In the genomic region with DNA sequence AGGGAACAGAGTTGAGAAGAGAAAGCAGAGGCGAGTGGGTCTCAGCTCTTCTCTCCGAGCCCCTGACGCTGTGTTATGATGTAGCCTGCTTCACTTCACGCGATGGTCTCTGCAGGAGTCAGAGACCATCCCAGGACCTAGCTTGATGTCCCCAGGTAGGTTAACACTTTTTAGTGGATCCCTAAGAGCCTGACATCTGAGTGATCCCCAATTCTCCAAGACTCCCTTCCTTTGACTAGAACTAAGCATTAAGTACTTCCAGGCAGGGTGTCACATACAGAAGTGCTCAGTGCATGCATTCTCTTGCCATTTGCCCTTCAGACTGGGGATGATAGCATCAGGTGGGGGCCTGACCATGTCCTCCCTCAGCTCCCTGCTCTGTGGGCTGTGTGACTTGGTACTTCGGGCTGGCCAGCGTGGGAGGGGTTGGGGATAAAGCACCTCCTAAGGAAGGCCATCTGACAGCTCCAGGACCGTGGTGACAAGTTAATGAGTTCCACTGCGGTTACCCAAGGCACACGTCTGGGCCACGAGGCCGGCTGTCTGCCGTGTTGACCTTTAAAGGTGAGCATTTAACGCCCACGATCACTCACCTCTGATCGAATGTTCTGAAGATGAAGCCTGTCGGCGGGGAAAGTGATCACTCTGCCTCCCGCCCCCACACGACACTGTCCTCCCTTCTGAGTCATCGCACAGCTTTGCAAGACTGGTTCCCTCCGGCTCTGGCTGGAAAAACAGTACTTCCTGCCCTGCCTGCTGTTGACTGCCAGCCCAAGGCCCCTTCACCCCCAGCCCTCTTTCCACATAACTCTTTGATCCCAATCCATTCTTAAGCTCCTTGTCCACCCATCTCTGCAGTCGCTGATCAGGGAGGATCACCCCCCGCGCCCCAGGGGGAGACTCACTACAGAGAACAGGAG, we compare ENCODE assay signal across 9 mouse cellular contexts.
DNase-seq lines count a peak whose midpoint lies in the region; ATAC-seq and TF ChIP-seq lines count a peak whose summit lies in the region.
"Had no signal": no experiment of that assay in that cellular context is flagged by ENCODE, and none has a peak within 500 bp of the region (broad histone marks: within the 10 kb centered on the region; RNA-seq: fewer than 3 reads in every experiment).

No protein-coding gene starts in this region.

- peak; percentile 59 for DNase-seq in lung, embryonic 14.5 days
- no peak for DNase-seq in lung, adult 18-20 months
- no peak for DNase-seq in Patski (ENCODE audit: low read depth, low spot score)
- DNase-seq in embryo, embryonic 11 days: peak; percentile 42
- DNase-seq in lung, postnatal 10 days: peak; percentile 52
- DNase-seq in cerebellum, adult 11 months: no peak
- no peak for DNase-seq in layer of hippocampus, adult 11-12 months (ENCODE audit: low spot score)

- TF ChIP-seq CTCF in lung, embryonic 14.5 days (IDR thresholded peaks at IDR 0.05; ENCODE audit: low read depth): no peak
- TF ChIP-seq CTCF in Patski (IDR thresholded peaks at IDR 0.05): no peak

- no peaks in the 10 kb centered on the region for H3K9me3 ChIP-seq in lung, embryonic 14.5 days (ENCODE audit: low read depth, low read length)
- H3K9me3 ChIP-seq: limb, embryonic 15.5 days had no signal

- CTCF ChIA-PET in Patski (lab: Charles Lee): interaction anchor here (2.1 kb wide), 1 partner anchor 17 kb away, joined by 8 read pairs; no protein-coding TSS in a partner anchor

- ATAC-seq in lung, embryonic 14.5 days (ENCODE audit: insufficient read depth): peak; percentile 64; the same call in 1 of the 2 replicates
- ATAC-seq in Patski: peak; percentile 78
- no peak for ATAC-seq in erythroblast, adult 5-6 weeks (replicated peaks; ENCODE audit: low FRiP score, poor library complexity, severe bottlenecking)

- no peak overlapping the region for H3K27ac ChIP-seq in lung, embryonic 14.5 days (ENCODE audit: low read depth)
- H3K27ac ChIP-seq: limb, embryonic 15.5 days had no signal

- no peaks in the 10 kb centered on the region for H3K36me3 ChIP-seq in lung, embryonic 14.5 days (ENCODE audit: insufficient read depth)
- H3K36me3 ChIP-seq: limb, embryonic 15.5 days had no signal

- POLR2A ChIA-PET in Patski (lab: Charles Lee): interaction anchor here (0.5 kb wide), 2 partner anchors 386 to 1323 kb away, joined by 3 to 4 read pairs; no protein-coding TSS in a partner anchor

- H3K4me1 ChIP-seq in lung, embryonic 14.5 days (ENCODE audit: insufficient read depth): no peaks in the 10 kb centered on the region

- in situ Hi-C loops in Patski (cut with MboI; ENCODE audit: low pct_unique_long_range_greater_than_20kb): loop anchor here (5.0 kb wide), 1 partner anchor 1484 kb away; no protein-coding TSS in a partner anchor

- no peak overlapping the region for H3K4me3 ChIP-seq in lung, embryonic 14.5 days (ENCODE audit: low read depth, low read length)
- H3K4me3 ChIP-seq: limb, embryonic 15.5 days had no signal

- no peak overlapping the region for H3K4me2 ChIP-seq in lung, embryonic 14.5 days
- H3K4me2 ChIP-seq: limb, embryonic 15.5 days had no signal

- WGBS in lung, embryonic 14.5 days: 41% methylated on average over 25 of the region's 25 CpGs

- H3K27me3 ChIP-seq in lung, embryonic 14.5 days (ENCODE audit: insufficient read depth, low read length): peaks cover 4% of the 10 kb centered on the region
- no peaks in the 10 kb centered on the region for H3K27me3 ChIP-seq in Patski

- no peak overlapping the region; the same call in 1 of the 2 replicates for H3K9ac ChIP-seq in lung, embryonic 14.5 days
- H3K9ac ChIP-seq: limb, embryonic 15.5 days had no signal

Comparison
In these comparisons a context has a peak if more than half of its experiments do, and no peak if none do; other contexts are left out.
1. DNase-seq: peak in lung, embryonic 14.5 days (single experiment), embryo, embryonic 11 days (single experiment) and lung, postnatal 10 days (single experiment); none in lung, adult 18-20 months (0 of 2), Patski (single experiment), cerebellum, adult 11 months (single experiment) and layer of hippocampus, adult 11-12 months (single experiment).